Mouse (Mus musculus) brown adipose tissue, adult 24 weeks (tissue): ENCODE measurements around the gene Ppp5c. TPM values are rescaled to one million over a fixed set of nuclear protein-coding genes. Genes with fewer than 3 reads are reported as not detected.

Source experiments
- H3K27ac ChIP-seq: fragments of 200-500 bp; replicated peaks from 2 replicates; pipeline ENCODE4 v1.5.1; 2012; ENCODE audit warnings: low read depth, mild to moderate bottlenecking, low read length
- H3K4me1 ChIP-seq: fragments of 200-500 bp; 2 replicates; pipeline ENCODE4 v1.6.1; 2012; ENCODE audit warnings: low read length, mixed read lengths; ENCODE audit not compliant: control insufficient read depth, insufficient read depth, insufficient read length
- H3K4me3 ChIP-seq: fragments of 200-500 bp; 2 replicates; pipeline ENCODE4 v1.5.1; 2012; ENCODE audit warnings: low read depth, mild to moderate bottlenecking, low read length, moderate library complexity; ENCODE audit not compliant: insufficient read depth
- polyA plus RNA-seq: library from polyadenylated mRNA; stranded (reverse); fragments of >200 nt; gene quantifications from 2 replicates; pipeline ENCODE4 v1.2.4, GENCODE M21; 2012; ENCODE audit not compliant: missing spikeins, insufficient read depth, insufficient read length

Ppp5c gene
- polyA plus RNA-seq, 1 experiment = 41.0 TPM

GRCm38 (mm10) chr7:17028923-17029322 lies 1.2 kb upstream of the Ppp5c start:
- Histone ChIP-seq H3K4me1 (peaks cover 26% of the 10 kb centered on the region), H3K4me3 (no peak overlapping the region), H3K27ac (no peak overlapping the region)

GRCm38 (mm10) chr7:17026710-17027587 lies 775 bp downstream of the Ppp5c start:
- peak overlapping the region; percentile 95 for H3K4me3 ChIP-seq
- peak overlapping the region; percentile 95 for H3K27ac ChIP-seq
- peaks cover 35% of the 10 kb centered on the region for H3K4me1 ChIP-seq

GRCm38 (mm10) chr7:17025896-17026622 lies 1.7 kb downstream of the Ppp5c start:
- H3K27ac ChIP-seq = peak overlapping the region; percentile 57
- peak overlapping the region; percentile 95 for H3K4me3 ChIP-seq
- H3K4me1 ChIP-seq = peaks cover 35% of the 10 kb centered on the region

GRCm38 (mm10) chr7:17025505-17025894 lies 2.2 kb downstream of the Ppp5c start:
- Histone ChIP-seq H3K4me1 (peaks cover 35% of the 10 kb centered on the region), H3K27ac (peak overlapping the region; percentile 57)

GRCm38 (mm10) chr7:17024814-17025504 lies 2.8 kb downstream of the Ppp5c start:
- Histone ChIP-seq H3K4me3 (no peak overlapping the region), H3K4me1 (peaks cover 35% of the 10 kb centered on the region), H3K27ac (peak overlapping the region; percentile 57)

More at GRCm38 (mm10) chr7:17025505-17025894, 2.2 kb downstream of the Ppp5c start:
- 0 out of 2 replicates have a peak overlapping the region, but pooled peaks have one; percentile 7 for H3K4me3 ChIP-seq

GRCm38 (mm10) chr7:17024141-17024540 lies 3.6 kb downstream of the Ppp5c start:
- peaks cover 35% of the 10 kb centered on the region for H3K4me1 ChIP-seq
- peak overlapping the region; percentile 57 for H3K27ac ChIP-seq
- peak overlapping the region; percentile 4; the same call in 1 of the 2 replicates for H3K4me3 ChIP-seq

- H3K4me1 ChIP-seq = peaks cover 35% of the 10 kb centered on the region
- peak overlapping the region; percentile 57 for H3K27ac ChIP-seq
- H3K4me3 ChIP-seq = peak overlapping the region; percentile 4
These were observed 4.0 kb downstream of the Ppp5c start for GRCm38 (mm10) chr7:17023701-17024100.

- Histone ChIP-seq H3K4me3 (no peak overlapping the region), H3K4me1 (peaks cover 35% of the 10 kb centered on the region), H3K27ac (no peak overlapping the region)
These were observed 5.5 kb downstream of the Ppp5c start for GRCm38 (mm10) chr7:17022176-17022575.

GRCm38 (mm10) chr7:17019426-17020166 lies 8.1 kb downstream of the Ppp5c start:
- H3K4me1 ChIP-seq = peaks cover 14% of the 10 kb centered on the region
- no peak overlapping the region for H3K27ac ChIP-seq
- no peak overlapping the region for H3K4me3 ChIP-seq

- Histone ChIP-seq H3K27ac (no peak overlapping the region), H3K4me1 (no peaks in the 10 kb centered on the region), H3K4me3 (no peak overlapping the region)
These were observed 9.8 kb downstream of the Ppp5c start for GRCm38 (mm10) chr7:17017921-17018320.

GRCm38 (mm10) chr7:17017036-17017435 lies 10.7 kb downstream of the Ppp5c start:
- H3K27ac ChIP-seq = no peak overlapping the region
- H3K4me3 ChIP-seq = no peak overlapping the region
- no peaks in the 10 kb centered on the region for H3K4me1 ChIP-seq

- no peaks in the 10 kb centered on the region; the same call in 1 of the 2 replicates for H3K4me1 ChIP-seq
- no peak overlapping the region for H3K4me3 ChIP-seq
- no peak overlapping the region for H3K27ac ChIP-seq
These were observed 12.3 kb downstream of the Ppp5c start for GRCm38 (mm10) chr7:17015381-17015780.

- no peak overlapping the region for H3K27ac ChIP-seq
- no peak overlapping the region for H3K4me3 ChIP-seq
- no peaks in the 10 kb centered on the region; the same call in none of the 2 replicates for H3K4me1 ChIP-seq
These were observed 15.7 kb downstream of the Ppp5c start for GRCm38 (mm10) chr7:17011909-17012590.

- Histone ChIP-seq H3K27ac (no peak overlapping the region), H3K4me3 (no peak overlapping the region), H3K4me1 (no peaks in the 10 kb centered on the region; the same call in none of the 2 replicates)
These were observed 17.7 kb downstream of the Ppp5c start for GRCm38 (mm10) chr7:17010010-17010347.
